In the genomic region with DNA sequence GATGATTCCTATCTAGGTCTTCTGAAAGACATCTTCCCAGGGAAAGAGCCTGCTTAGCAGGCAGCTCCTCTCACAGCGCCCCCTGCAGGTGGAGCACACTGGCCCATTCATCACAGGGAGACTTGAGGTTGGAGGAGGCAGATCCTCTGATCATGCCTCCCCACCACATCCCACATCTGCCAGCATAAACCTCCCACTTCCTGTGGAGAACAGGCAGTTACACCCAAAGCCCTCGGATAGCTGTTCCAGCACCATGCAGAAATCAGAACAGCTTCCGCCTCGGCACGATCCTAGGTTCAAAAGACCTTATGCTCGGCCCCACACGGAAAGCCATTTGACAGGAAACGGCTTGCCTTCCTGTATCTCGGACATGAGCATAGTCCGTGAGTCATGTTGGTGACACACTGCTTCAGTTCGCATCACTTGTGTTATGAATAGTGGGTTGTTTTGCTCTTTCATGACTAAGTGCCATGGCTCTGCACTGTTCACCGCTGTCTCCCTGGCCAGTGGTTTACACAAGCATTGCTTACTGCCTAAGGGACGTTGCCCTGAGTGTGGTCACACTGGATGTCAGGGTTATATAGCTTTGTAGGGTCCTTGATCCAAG, we compare ENCODE assay signal across 11 mouse cellular contexts.
A peak's percentile ranks its signal among the peaks of the same experiment; 100 is the strongest.
DNase-seq lines count a peak whose midpoint lies in the region; ATAC-seq and TF ChIP-seq lines count a peak whose summit lies in the region.
"Had no signal": no experiment of that assay in that cellular context is flagged by ENCODE, and none has a peak within 500 bp of the region (broad histone marks: within the 10 kb centered on the region; RNA-seq: fewer than 3 reads in every experiment).

No protein-coding gene starts in this region.

- no peak for TF ChIP-seq POLR2A in bone marrow, adult 2 months (IDR thresholded peaks at IDR 0.05; ENCODE audit: borderline replicate concordance, control insufficient read depth, low read depth, low read length)

- H3K27ac ChIP-seq in intestine, postnatal 0 days (ENCODE audit: low read depth, low read length): no peak overlapping the region
- H3K27ac ChIP-seq in intestine, embryonic 15.5 days: no peak overlapping the region
- no peak overlapping the region for H3K27ac ChIP-seq in bone marrow, adult 2 months (ENCODE audit: control insufficient read depth, insufficient read depth, low read depth, low read length, poor library complexity)
- H3K27ac ChIP-seq: embryonic facial prominence, embryonic 15.5 days; hindbrain, embryonic 15.5 days had no signal

- no peak overlapping the region for H3K4me3 ChIP-seq in intestine, postnatal 0 days (ENCODE audit: low read depth, low read length)
- no peak overlapping the region for H3K4me3 ChIP-seq in intestine, embryonic 15.5 days (replicated peaks)
- H3K4me3 ChIP-seq in E14TG2a.4 (replicated peaks; ENCODE audit: low read length): no peak overlapping the region
- no peak overlapping the region for H3K4me3 ChIP-seq in bone marrow, adult 2 months (replicated peaks; ENCODE audit: control insufficient read depth, low read depth, low read length)
- H3K4me3 ChIP-seq: embryonic facial prominence, embryonic 15.5 days; hindbrain, embryonic 15.5 days had no signal

- DNase-seq in lung, postnatal 14 days: peak; percentile 37
- DNase-seq in spleen, postnatal 14 days (ENCODE audit: low spot score in 2 of 2): no peak
- no peak for DNase-seq in ovary, adult 18-20 months (ENCODE audit: low spot score)
- DNase-seq in Muller cell, postnatal 12 days (ENCODE audit: inconsistent ontology term): no peak
- DNase-seq: spleen, adult 18-20 months had no signal

- H3K27me3 ChIP-seq in intestine, postnatal 0 days (replicated peaks; ENCODE audit: control insufficient read depth, insufficient read depth, low read length): no peaks in the 10 kb centered on the region
- H3K27me3 ChIP-seq in intestine, embryonic 15.5 days (replicated peaks): no peaks in the 10 kb centered on the region
- no peaks in the 10 kb centered on the region for H3K27me3 ChIP-seq in E14TG2a.4 (ENCODE audit: insufficient read depth, low read length)
- H3K27me3 ChIP-seq: embryonic facial prominence, embryonic 15.5 days; hindbrain, embryonic 15.5 days had no signal

- peaks cover 20% of the 10 kb centered on the region for H3K36me3 ChIP-seq in intestine, postnatal 0 days (ENCODE audit: control insufficient read depth, insufficient read depth)
- no peaks in the 10 kb centered on the region for H3K36me3 ChIP-seq in intestine, embryonic 15.5 days
- H3K36me3 ChIP-seq in E14TG2a.4 (ENCODE audit: insufficient read depth, low read length): peaks cover 40% of the 10 kb centered on the region

- no peaks in the 10 kb centered on the region for H3K9me3 ChIP-seq in intestine, postnatal 0 days (ENCODE audit: control insufficient read depth)
- no peaks in the 10 kb centered on the region for H3K9me3 ChIP-seq in intestine, embryonic 15.5 days
- no peaks in the 10 kb centered on the region for H3K9me3 ChIP-seq in E14TG2a.4 (ENCODE audit: low read length)
- H3K9me3 ChIP-seq: embryonic facial prominence, embryonic 15.5 days; hindbrain, embryonic 15.5 days had no signal

- TF ChIP-seq CTCF in intestine, postnatal 0 days (IDR thresholded peaks at IDR 0.05; ENCODE audit: low read depth): peak; percentile 62
- TF ChIP-seq CTCF in E14TG2a.4 (conservative IDR thresholded peaks at IDR 0.05; ENCODE audit: low read length): peak; percentile 61
- TF ChIP-seq CTCF in bone marrow, adult 2 months (IDR thresholded peaks at IDR 0.05; ENCODE audit: control insufficient read depth, insufficient read depth, low read length): peak; percentile 45; the same call in 1 of the 2 replicates

- ATAC-seq in intestine, postnatal 0 days: no peak
- no peak for ATAC-seq in intestine, embryonic 15.5 days

- H3K9ac ChIP-seq in intestine, postnatal 0 days (ENCODE audit: low read depth, low read length): no peak overlapping the region
- no peak overlapping the region for H3K9ac ChIP-seq in intestine, embryonic 15.5 days
- H3K9ac ChIP-seq: embryonic facial prominence, embryonic 15.5 days; hindbrain, embryonic 15.5 days had no signal

- no peak overlapping the region for H3K4me2 ChIP-seq in intestine, postnatal 0 days (replicated peaks; ENCODE audit: low read depth)
- no peak overlapping the region for H3K4me2 ChIP-seq in intestine, embryonic 15.5 days (replicated peaks)
- H3K4me2 ChIP-seq: embryonic facial prominence, embryonic 15.5 days; hindbrain, embryonic 15.5 days had no signal

- 83% methylated on average over 13 of the region's 13 CpGs for WGBS in intestine, postnatal 0 days
- WGBS in intestine, embryonic 15.5 days: 84% methylated on average over 13 of the region's 13 CpGs
- 82% methylated on average over 13 of the region's 13 CpGs for WGBS in bone marrow, adult 2 months

- no peaks in the 10 kb centered on the region for H3K4me1 ChIP-seq in intestine, postnatal 0 days (replicated peaks; ENCODE audit: control insufficient read depth, insufficient read depth, low read length)
- no peaks in the 10 kb centered on the region for H3K4me1 ChIP-seq in intestine, embryonic 15.5 days (replicated peaks)
- H3K4me1 ChIP-seq in E14TG2a.4 (replicated peaks; ENCODE audit: low read depth, low read length): no peaks in the 10 kb centered on the region
- no peaks in the 10 kb centered on the region for H3K4me1 ChIP-seq in bone marrow, adult 2 months (ENCODE audit: control insufficient read depth, insufficient read depth, low read length)
